Mouse (Mus musculus) limb, embryonic 13.5 days (tissue): ENCODE data around the gene Eef1g. TPM values are rescaled to one million over a fixed set of nuclear protein-coding genes. Genes with fewer than 3 reads are reported as not detected.

Source experiments
- ATAC-seq: fragments of 200-750 bp; cut with Nextera tagmentation; 2 replicates; pipeline ENCODE4 v1.8.0; 2017; ENCODE audit warnings: low read depth, moderate number of reproducible peaks, moderate TSS enrichment; ENCODE audit not compliant: low FRiP score
- H3K27ac ChIP-seq: fragments of 300-500 bp; sonication (generic); 2 replicates; pipeline ENCODE4 v1.5.1; 2015; ENCODE audit warnings: inconsistent platforms, mild to moderate bottlenecking, moderate library complexity
- H3K27me3 ChIP-seq: fragments of 300-500 bp; sonication (generic); 2 replicates; pipeline ENCODE4 v1.6.1; 2015; ENCODE audit warnings: mild to moderate bottlenecking, inconsistent platforms
- H3K36me3 ChIP-seq: fragments of 300-500 bp; sonication (generic); 2 replicates; pipeline ENCODE4 v1.6.1; 2015; ENCODE audit warnings: inconsistent platforms, mild to moderate bottlenecking, moderate library complexity
- H3K4me1 ChIP-seq: fragments of 300-500 bp; sonication (generic); 2 replicates; pipeline ENCODE4 v1.6.1; 2015; ENCODE audit warnings: inconsistent platforms
- H3K4me2 ChIP-seq: fragments of 300-500 bp; sonication (generic); replicated peaks from 2 replicates; pipeline ENCODE4 v1.6.1; 2015; ENCODE audit warnings: inconsistent platforms, mild to moderate bottlenecking, moderate library complexity
- H3K4me3 ChIP-seq: fragments of 300-500 bp; sonication (generic); 2 replicates; pipeline ENCODE4 v1.5.1; 2015; ENCODE audit warnings: moderate library complexity, mild to moderate bottlenecking, inconsistent platforms
- H3K9ac ChIP-seq: fragments of 300-500 bp; sonication (generic); 2 replicates; pipeline ENCODE4 v1.6.1; 2015; ENCODE audit warnings: mild to moderate bottlenecking, inconsistent platforms
- H3K9me3 ChIP-seq: fragments of 300-500 bp; sonication (generic); 2 replicates; pipeline ENCODE4 v1.6.1; 2016; ENCODE audit warnings: inconsistent platforms
- WGBS: fragments of 180-500 bp; shearing (Covaris S2); methylation state at CpG from one replicate; pipeline ENCODE4 v1.1.7; 2015; 5-methylcytosine and 5-hydroxymethylcytosine counted together
- polyA plus RNA-seq: library from polyadenylated mRNA; unstranded; fragments of >200 nt; fragmentation: Nextera tagmentation; extraction: Ambion mirVana; gene quantifications from 2 replicates; pipeline ENCODE4 v1.2.1, GENCODE M21; 2015

Eef1g gene
- polyA plus RNA-seq, 1 experiment from 2014 or later: 508 TPM

DNA sequence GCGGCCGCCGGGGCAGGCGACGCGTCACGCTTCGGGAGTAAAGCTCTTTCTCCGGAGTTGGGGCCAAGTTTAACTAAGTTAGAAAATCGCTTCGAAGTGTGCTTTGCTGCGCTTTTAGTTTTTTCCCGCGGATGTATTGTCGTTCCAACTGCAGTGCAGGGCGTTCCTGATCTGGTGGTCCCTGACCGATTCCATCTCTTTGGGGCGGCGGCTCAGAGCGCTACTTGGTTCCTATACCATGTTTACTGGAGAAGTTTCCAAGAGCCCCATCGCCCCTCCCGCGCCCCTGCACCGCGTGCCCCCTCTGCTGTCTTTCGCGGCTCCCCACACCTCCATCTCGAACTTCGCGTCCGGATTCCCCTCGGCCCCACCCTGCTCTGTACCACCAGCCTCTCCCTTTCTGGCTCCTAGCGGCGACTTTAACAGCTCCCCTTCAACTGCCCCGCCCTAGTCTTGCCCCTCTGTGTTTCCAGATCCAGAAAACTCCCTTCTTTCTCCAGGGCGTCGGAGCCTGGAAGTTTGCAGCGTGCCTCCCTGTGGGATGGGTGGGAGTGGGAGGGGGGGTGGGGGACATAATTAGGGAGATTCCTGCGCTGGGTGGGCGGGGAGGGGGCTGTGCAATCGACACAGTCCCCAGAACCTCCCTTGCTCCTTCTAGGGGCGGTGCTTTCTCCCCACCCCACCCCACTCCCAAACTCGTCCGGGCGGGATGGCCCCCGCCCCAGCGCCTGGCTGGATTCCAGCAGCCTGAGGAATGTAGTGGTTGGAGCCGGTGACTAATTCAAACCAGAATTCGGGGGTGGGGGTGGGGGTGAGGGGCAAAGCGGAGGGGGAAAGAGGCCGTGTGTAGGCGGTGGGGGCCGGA lies 23.0 kb downstream of the Eef1g start:
- H3K27me3 ChIP-seq: no peaks in the 10 kb centered on the region
- peaks cover 65% of the 10 kb centered on the region for H3K4me1 ChIP-seq
- H3K4me3 ChIP-seq: peak overlapping the region; percentile 87
- ATAC-seq: peak; percentile 84
- no peaks in the 10 kb centered on the region for H3K9me3 ChIP-seq
- peak overlapping the region; percentile 81 for H3K4me2 ChIP-seq
- no peaks in the 10 kb centered on the region for H3K36me3 ChIP-seq
- peak overlapping the region; percentile 98 for H3K27ac ChIP-seq
- H3K9ac ChIP-seq: peak overlapping the region; percentile 93
- WGBS: under 1% methylated on average over 53 of the region's 53 CpGs

DNA sequence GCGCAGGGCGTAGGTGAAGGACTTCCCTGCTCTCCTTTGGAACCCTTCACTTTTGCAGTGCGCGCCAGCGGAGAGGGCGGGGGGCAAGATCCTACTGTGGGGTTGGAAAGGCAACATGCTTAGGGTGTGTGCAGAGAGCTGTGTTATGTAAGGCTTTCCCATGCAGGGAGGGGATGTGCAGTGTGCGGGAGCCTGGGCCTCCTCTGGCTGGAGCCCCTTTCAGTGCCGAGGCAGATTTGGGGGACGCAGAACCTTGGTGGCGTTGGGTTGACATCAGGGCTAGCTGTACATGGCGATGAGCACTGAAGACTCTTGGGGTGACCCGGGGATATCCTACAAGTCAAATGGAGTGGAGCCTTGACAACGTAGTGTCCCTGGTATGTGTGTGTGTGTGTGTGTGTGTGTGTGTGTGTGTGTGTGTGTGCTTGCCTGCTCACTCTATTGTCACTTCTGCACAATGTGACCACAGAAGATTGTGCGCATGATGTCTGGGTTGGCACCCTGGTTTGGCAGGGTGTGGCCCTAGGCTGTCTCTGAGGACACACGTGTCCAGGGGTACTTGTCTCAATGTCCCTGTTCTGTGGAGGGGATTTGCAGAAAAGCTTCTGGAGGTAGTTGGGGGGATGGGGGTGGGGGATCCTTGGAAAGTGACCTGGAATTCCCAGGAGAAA lies 23.7 kb downstream of the Eef1g start:
- H3K36me3 ChIP-seq: no peaks in the 10 kb centered on the region

DNA sequence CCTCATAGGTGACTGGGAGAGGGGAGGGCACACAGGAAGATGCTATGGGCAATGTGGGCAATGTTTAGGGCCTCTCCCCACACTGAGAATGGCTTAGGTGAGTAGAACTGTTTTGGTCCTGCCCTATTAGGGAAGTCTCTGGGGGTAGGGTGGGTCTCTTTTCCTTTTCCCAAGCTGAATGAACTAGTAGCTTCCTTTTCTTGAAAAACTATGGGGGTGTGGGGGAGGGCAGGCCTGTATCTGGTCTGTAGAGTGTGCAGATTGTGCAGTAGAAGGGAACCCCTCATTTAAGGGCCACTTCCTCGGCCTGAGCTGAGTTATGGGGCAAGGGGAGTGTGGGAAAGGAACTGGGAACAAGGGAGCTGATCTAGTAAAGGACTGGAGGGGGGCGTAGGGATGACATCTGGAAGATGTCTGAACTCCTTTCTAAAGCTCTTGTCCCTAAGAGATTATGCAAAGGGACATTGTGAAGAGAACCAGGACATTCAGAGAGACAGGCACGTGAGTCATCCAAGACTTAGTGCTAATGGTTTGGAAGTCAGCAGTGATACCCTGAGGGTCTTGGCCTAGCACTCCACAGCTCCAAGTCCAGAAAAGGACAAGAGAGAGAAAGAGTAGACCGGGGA lies 24.5 kb downstream of the Eef1g start:
- Histone ChIP-seq H3K9ac (peak overlapping the region; percentile 71), H3K27me3 (no peaks in the 10 kb centered on the region), H3K9me3 (no peaks in the 10 kb centered on the region), H3K4me2 (peak overlapping the region; percentile 81), H3K27ac (peak overlapping the region; percentile 98), H3K36me3 (no peaks in the 10 kb centered on the region), H3K4me1 (peaks cover 73% of the 10 kb centered on the region), H3K4me3 (peak overlapping the region; percentile 87)
- 60% methylated on average over 4 of the region's 4 CpGs for WGBS
- no peak for ATAC-seq

More for the DNA sequence above, 23.7 kb downstream of the Eef1g start:
- Histone ChIP-seq H3K4me3 (peak overlapping the region; percentile 87), H3K9me3 (no peaks in the 10 kb centered on the region), H3K9ac (peak overlapping the region; percentile 71), H3K4me2 (peak overlapping the region; percentile 81), H3K27me3 (no peaks in the 10 kb centered on the region), H3K4me1 (peaks cover 66% of the 10 kb centered on the region), H3K27ac (peak overlapping the region; percentile 98)
- ATAC-seq: peak; percentile 74
- WGBS: 12% methylated on average over 15 of the region's 15 CpGs

DNA sequence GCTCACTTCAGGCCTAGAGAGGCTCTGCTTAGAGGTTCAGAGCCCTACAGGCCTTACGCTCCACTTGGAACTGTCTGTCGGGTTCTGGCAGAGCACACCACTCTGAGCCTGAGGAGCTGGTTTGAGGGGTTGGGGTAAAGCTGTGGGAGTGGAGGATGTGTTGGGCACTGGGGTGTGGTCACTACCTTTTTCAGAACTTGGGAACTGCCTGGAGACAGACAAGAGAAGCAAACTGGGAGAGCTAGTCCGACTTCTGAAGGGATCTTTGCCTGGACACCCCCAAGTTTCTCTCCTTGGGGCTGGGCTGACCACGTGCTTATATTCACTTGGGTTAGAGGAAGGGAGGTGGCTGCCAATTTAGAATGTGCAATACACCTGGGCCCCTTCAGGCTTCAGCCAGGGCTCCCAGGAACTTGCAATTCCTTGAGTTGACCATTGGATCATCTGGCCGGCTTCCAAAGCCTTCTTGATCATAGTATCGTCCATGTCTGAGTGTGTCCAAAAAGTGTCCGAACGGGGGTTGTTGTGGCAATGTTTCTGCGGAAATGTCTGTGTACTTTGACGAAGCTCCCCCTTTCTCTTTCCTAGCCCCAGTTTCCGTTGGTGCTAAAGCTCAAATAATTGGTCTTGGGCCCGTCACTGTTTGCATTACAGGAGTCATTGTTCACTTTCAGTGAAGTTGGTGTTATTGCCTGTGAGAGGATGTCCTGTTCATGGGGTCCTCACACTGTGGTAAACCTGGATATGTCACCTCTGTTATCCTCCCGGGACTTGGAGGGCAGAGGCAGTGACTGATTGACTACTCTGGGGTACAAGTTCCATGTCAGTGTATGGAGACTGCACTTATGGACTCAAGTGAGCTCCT lies 25.3 kb downstream of the Eef1g start:
- Histone ChIP-seq H3K27ac (peak overlapping the region; percentile 98), H3K27me3 (no peaks in the 10 kb centered on the region), H3K9ac (peak overlapping the region; percentile 53; the same call in 1 of the 2 replicates), H3K4me2 (peak overlapping the region; percentile 81), H3K9me3 (no peaks in the 10 kb centered on the region), H3K36me3 (no peaks in the 10 kb centered on the region), H3K4me1 (peaks cover 81% of the 10 kb centered on the region), H3K4me3 (peak overlapping the region; percentile 87)
- ATAC-seq: no peak
- 73% methylated on average over 13 of the region's 13 CpGs for WGBS

DNA sequence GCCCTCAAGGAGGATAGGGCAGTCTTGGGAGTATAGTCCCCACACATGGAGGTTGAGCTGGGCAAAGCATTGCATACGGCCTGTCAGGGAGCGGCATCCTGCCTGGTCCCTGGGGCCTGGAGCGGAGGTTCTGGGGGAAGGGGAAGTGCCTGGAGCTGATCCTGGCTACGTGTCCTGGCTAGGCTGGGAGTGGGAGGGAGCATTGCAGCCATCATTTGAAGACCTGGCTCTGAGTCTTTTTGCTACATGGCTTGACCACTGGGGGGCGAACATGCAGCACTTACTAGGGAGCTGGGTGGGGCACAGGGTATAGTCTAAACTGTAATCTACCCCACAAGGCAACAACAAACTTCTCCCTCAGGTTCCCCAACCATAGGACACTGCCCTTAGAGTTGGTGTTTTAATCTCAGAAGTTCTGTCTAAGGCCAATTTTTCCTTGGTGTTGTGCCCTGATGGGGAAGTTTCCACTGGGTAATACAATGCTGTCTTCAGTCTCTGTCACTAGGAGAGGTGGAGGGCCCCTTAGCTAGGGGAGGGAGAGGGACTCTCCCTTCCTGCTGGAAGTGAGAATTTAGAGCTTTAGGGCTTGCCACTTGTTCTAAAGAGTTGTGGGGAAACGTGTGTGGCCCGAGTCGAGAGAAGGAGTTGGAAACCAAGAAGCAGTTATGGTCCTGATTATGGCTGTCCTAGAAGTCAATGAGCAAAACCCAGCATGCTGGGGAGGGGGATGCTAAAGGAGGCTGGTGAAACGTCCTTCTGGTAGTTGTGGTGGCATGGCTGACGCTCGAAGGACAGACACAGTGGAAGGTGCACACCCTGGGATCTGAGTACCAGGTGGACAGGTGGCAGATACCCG lies 26.2 kb downstream of the Eef1g start:
- no peaks in the 10 kb centered on the region for H3K27me3 ChIP-seq
- WGBS: 22% methylated on average over 12 of the region's 12 CpGs
- peak overlapping the region; percentile 53; the same call in 1 of the 2 replicates for H3K9ac ChIP-seq
- no peaks in the 10 kb centered on the region for H3K36me3 ChIP-seq
- no peak for ATAC-seq
- peak overlapping the region; percentile 81 for H3K4me2 ChIP-seq
- H3K4me3 ChIP-seq: peak overlapping the region; percentile 87
- no peaks in the 10 kb centered on the region for H3K9me3 ChIP-seq
- peaks cover 82% of the 10 kb centered on the region for H3K4me1 ChIP-seq
- H3K27ac ChIP-seq: peak overlapping the region; percentile 98

DNA sequence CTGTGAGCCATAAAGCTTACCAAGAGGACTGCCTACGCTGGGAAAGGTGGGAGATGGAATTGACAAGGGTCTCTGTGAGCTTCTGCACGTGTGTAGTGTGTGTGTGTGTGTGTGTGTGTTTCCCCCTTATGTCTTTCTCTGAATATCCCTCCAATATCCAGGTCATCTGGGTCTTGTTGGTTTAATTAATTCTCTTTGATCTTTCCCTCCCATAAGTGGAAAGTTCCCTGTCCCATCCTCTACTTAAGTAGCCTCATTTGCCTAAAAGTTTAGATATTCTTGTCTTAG lies 26.7 kb downstream of the Eef1g start:
- ATAC-seq: no peak
- peaks cover 82% of the 10 kb centered on the region for H3K4me1 ChIP-seq
- peak overlapping the region; percentile 98; the same call in 1 of the 2 replicates for H3K27ac ChIP-seq
- WGBS: 57% methylated on average over 2 of the region's 2 CpGs
- no peaks in the 10 kb centered on the region for H3K9me3 ChIP-seq
- H3K9ac ChIP-seq: no peak overlapping the region
- no peaks in the 10 kb centered on the region for H3K27me3 ChIP-seq
- peak overlapping the region; percentile 81 for H3K4me2 ChIP-seq
- no peak overlapping the region for H3K4me3 ChIP-seq
- no peaks in the 10 kb centered on the region for H3K36me3 ChIP-seq

DNA sequence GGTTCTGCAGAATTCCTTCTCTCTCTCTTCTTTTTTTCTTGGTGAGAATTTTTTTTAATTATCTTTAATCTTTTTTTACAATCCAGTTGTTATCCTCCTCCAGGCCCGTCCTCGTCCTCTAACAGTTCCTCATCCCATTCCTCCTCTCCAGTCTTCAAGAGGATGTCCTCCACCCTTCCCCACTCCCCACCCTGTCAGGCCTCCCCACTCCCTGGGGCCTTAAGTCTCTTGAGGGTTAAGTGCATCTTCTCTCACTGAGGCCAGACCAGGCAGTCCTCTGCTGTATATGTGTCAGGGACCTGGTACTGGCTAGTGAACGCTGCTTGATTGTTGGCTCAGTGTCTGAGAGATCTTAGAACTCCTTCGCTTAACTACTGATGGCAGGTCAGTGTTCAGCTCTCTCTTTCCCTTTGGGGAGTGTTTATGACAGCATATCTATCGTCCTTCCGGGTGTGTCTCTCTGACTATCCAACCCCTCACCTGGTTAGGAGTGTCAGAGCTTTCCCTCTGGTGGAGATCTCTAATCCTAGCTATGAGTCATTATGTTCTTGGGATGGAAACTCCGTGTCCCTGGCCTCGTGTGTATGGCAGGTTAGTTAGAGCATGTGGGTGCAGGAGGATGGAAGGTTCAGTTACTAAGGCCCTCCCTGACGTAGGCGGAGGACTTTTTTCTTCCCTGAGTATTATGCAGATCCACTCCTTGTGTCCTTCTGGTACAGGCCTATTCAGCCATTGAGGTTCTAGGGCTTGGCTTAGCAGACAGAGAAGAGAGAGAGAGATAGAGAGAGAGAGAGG lies 28.2 kb downstream of the Eef1g start:
- peaks cover 8% of the 10 kb centered on the region for H3K36me3 ChIP-seq
- peaks cover 85% of the 10 kb centered on the region for H3K4me1 ChIP-seq
- WGBS: 78% methylated on average over 10 of the region's 10 CpGs
- H3K27me3 ChIP-seq: no peaks in the 10 kb centered on the region
- H3K4me3 ChIP-seq: no peak overlapping the region
- no peak for ATAC-seq
- 0 out of 2 replicates have a peak overlapping the region, but pooled peaks have one; percentile 13 for H3K9ac ChIP-seq
- H3K9me3 ChIP-seq: no peaks in the 10 kb centered on the region
- H3K4me2 ChIP-seq: no peak overlapping the region
- no peak overlapping the region for H3K27ac ChIP-seq

DNA sequence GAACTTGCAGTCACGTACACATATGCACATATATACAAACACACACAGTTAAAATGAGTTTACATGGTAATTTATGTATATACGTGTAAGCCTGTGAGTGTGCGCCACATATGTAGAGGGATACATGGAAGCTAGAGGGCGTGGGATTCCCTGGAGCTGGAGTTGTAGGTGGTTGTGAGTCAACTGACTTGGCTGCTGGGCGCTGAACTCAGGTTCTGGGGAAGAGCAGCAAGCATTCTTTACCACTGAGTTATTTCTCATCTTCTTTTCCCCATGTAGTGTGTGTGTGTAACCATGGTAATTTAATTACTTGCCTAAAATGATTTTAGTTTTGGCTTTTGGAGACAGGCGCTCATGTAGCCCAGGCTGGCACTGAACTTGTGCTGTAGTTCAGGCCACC lies 29.8 kb downstream of the Eef1g start:
- no peak overlapping the region for H3K27ac ChIP-seq
- peaks cover 73% of the 10 kb centered on the region for H3K4me1 ChIP-seq

DNA sequence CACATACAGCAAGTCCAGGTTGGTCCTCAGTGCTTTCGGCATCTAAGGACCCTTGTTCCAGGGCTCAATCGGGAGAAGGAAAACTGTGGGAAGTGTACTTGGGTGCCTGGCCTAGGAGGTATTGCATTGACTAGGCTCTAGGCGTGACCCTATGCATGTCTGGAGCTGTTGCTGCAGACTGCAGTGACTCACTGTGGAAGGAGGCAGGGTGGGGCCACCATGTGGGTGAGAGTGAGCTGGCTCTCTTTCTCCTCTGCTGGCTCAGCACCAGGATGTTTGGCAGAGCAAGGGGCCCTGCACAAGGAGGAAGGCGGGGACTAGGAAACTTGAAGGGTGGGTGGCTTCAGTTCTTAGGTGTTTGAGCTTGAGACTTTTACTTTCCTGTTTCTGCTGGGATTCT lies 30.7 kb downstream of the Eef1g start:
- no peak overlapping the region for H3K4me3 ChIP-seq
- H3K27ac ChIP-seq: peak overlapping the region; percentile 84
- ATAC-seq: peak; percentile 85
- H3K9ac ChIP-seq: 0 out of 2 replicates have a peak overlapping the region, but pooled peaks have one; percentile 19
- no peaks in the 10 kb centered on the region for H3K27me3 ChIP-seq
- H3K9me3 ChIP-seq: no peaks in the 10 kb centered on the region
- peaks cover 64% of the 10 kb centered on the region for H3K4me1 ChIP-seq
- H3K4me2 ChIP-seq: peak overlapping the region; percentile 36
- WGBS: 48% methylated on average over 4 of the region's 4 CpGs
- peaks cover 34% of the 10 kb centered on the region for H3K36me3 ChIP-seq

More for the DNA sequence above, 29.8 kb downstream of the Eef1g start:
- peaks cover 24% of the 10 kb centered on the region for H3K36me3 ChIP-seq
- 90% methylated on average over 6 of the region's 6 CpGs for WGBS
- no peaks in the 10 kb centered on the region for H3K9me3 ChIP-seq
- ATAC-seq: no peak
- no peak overlapping the region for H3K9ac ChIP-seq
- no peaks in the 10 kb centered on the region for H3K27me3 ChIP-seq
- H3K4me2 ChIP-seq: no peak overlapping the region
- H3K4me3 ChIP-seq: no peak overlapping the region

DNA sequence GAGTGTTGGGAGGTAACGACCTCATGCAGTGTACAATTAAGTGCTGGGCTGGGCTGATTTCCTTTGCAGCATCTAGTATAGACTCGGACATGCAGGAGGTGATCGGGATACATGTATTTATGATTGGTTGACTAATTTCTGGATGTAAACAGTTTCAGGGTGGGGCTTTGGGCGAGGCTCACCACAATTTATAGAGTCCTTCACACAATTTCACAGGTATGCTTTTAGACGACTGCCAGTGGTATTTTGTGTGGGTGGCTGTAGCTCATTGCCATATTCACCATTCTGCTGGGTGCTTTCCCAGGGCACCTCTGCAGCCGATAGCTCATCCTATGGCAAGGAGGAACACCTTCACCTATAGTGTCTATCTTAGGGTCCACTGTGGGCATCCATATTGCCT lies 31.7 kb downstream of the Eef1g start:
- Histone ChIP-seq H3K9me3 (no peaks in the 10 kb centered on the region), H3K27ac (peak overlapping the region; percentile 84; the same call in 1 of the 2 replicates), H3K36me3 (peaks cover 44% of the 10 kb centered on the region), H3K9ac (no peak overlapping the region), H3K27me3 (no peaks in the 10 kb centered on the region), H3K4me1 (peaks cover 54% of the 10 kb centered on the region), H3K4me3 (no peak overlapping the region), H3K4me2 (peak overlapping the region; percentile 36; the same call in 1 of the 2 replicates)
- ATAC-seq: no peak
- WGBS: 76% methylated on average over 6 of the region's 6 CpGs
